Mouse (Mus musculus) stomach, embryonic 16.5 days (tissue): Measurements from ENCODE around the gene Usp8. TPM values are rescaled to one million over a fixed set of nuclear protein-coding genes. Genes with fewer than 3 reads are reported as not detected.

Source experiments
- ATAC-seq: fragments of 200-750 bp; cut with Nextera tagmentation; 2 replicates; pipeline ENCODE4 v1.8.0; 2017; ENCODE audit warnings: moderate number of reproducible peaks, moderate TSS enrichment; ENCODE audit not compliant: insufficient read depth, low FRiP score
- H3K27ac ChIP-seq: fragments of 300-500 bp; sonication (generic); 2 replicates; pipeline ENCODE4 v1.5.1; 2014; ENCODE audit warnings: low read length
- H3K27me3 ChIP-seq: fragments of 300-500 bp; sonication (generic); 2 replicates; pipeline ENCODE4 v1.6.1; 2014; ENCODE audit warnings: low read length, control low read depth, mixed read lengths; ENCODE audit not compliant: control insufficient read depth, insufficient read depth
- H3K36me3 ChIP-seq: fragments of 300-500 bp; sonication (generic); 2 replicates; pipeline ENCODE4 v1.6.1; 2014; ENCODE audit warnings: low read length; ENCODE audit not compliant: control insufficient read depth, insufficient read depth
- H3K4me1 ChIP-seq: fragments of 300-500 bp; sonication (generic); 2 replicates; pipeline ENCODE4 v1.6.1; 2014; ENCODE audit warnings: low read length, control low read depth, mixed read lengths; ENCODE audit not compliant: control insufficient read depth, insufficient read depth
- H3K4me2 ChIP-seq: fragments of 300-500 bp; sonication (generic); 2 replicates; pipeline ENCODE4 v1.6.1; 2014; ENCODE audit warnings: low read depth, low read length, mixed read lengths
- H3K4me3 ChIP-seq: fragments of 300-500 bp; sonication (generic); replicated peaks from 2 replicates; pipeline ENCODE4 v1.5.1; 2014; ENCODE audit warnings: mild to moderate bottlenecking, low read length
- H3K9ac ChIP-seq: fragments of 300-500 bp; sonication (generic); 2 replicates; pipeline ENCODE4 v1.6.1; 2014; ENCODE audit warnings: low read length
- H3K9me3 ChIP-seq: fragments of 300-500 bp; sonication (generic); replicated peaks from 2 replicates; pipeline ENCODE4 v1.6.1; 2016; ENCODE audit warnings: low read length, control low read depth; ENCODE audit not compliant: control insufficient read depth
- WGBS: fragments of 180-500 bp; shearing (Covaris S2); extraction: QIAGEN DNeasy Blood & Tissue Kit; methylation state at CpG from one replicate; pipeline ENCODE4 v1.1.7; 2014; 5-methylcytosine and 5-hydroxymethylcytosine counted together
- polyA plus RNA-seq: library from polyadenylated mRNA; unstranded; fragments of >200 nt; fragmentation: Nextera tagmentation; extraction: Ambion mirVana; gene quantifications from 2 replicates; pipeline ENCODE4 v1.2.1, GENCODE M21; 2015

Gene Usp8
- polyA plus RNA-seq, 1 experiment from 2014 or later = 44.0 TPM

- Histone ChIP-seq H3K4me2 (no peak overlapping the region), H3K9ac (no peak overlapping the region), H3K4me1 (no peaks in the 10 kb centered on the region), H3K4me3 (no peak overlapping the region), H3K27ac (no peak overlapping the region), H3K27me3 (no peaks in the 10 kb centered on the region), H3K36me3 (no peaks in the 10 kb centered on the region), H3K9me3 (no peaks in the 10 kb centered on the region)
- no peak for ATAC-seq
- WGBS = 71% methylated on average over 19 of the region's 19 CpGs
Observed at GRCm38 (mm10) chr2:126769431-126770181, 62.5 kb downstream of the Usp8 start.

- Histone ChIP-seq H3K4me1 (no peaks in the 10 kb centered on the region), H3K9ac (no peak overlapping the region), H3K36me3 (no peaks in the 10 kb centered on the region), H3K27me3 (no peaks in the 10 kb centered on the region), H3K9me3 (no peaks in the 10 kb centered on the region), H3K4me3 (no peak overlapping the region), H3K27ac (no peak overlapping the region), H3K4me2 (no peak overlapping the region)
- WGBS = 90% methylated on average over 5 of the region's 5 CpGs
- ATAC-seq = no peak
Observed at GRCm38 (mm10) chr2:126772217-126772616, 65.1 kb downstream of the Usp8 start.

- no peak for ATAC-seq
- Histone ChIP-seq H3K36me3 (no peaks in the 10 kb centered on the region), H3K27ac (no peak overlapping the region), H3K4me1 (no peaks in the 10 kb centered on the region), H3K27me3 (no peaks in the 10 kb centered on the region), H3K9ac (no peak overlapping the region), H3K4me3 (no peak overlapping the region), H3K9me3 (no peaks in the 10 kb centered on the region), H3K4me2 (no peak overlapping the region)
- WGBS = 60% methylated on average over 4 of the region's 4 CpGs
Observed at GRCm38 (mm10) chr2:126775951-126776350, 68.8 kb downstream of the Usp8 start.

- Histone ChIP-seq H3K4me3 (no peak overlapping the region), H3K27ac (no peak overlapping the region), H3K36me3 (no peaks in the 10 kb centered on the region), H3K9me3 (no peaks in the 10 kb centered on the region), H3K9ac (no peak overlapping the region), H3K4me2 (no peak overlapping the region), H3K4me1 (no peaks in the 10 kb centered on the region), H3K27me3 (no peaks in the 10 kb centered on the region)
- ATAC-seq = no peak
- WGBS = 20% methylated on average over 1 of the region's 1 CpGs
Observed at GRCm38 (mm10) chr2:126776416-126776815, 69.3 kb downstream of the Usp8 start.

- WGBS = 73% methylated on average over 4 of the region's 4 CpGs
- Histone ChIP-seq H3K36me3 (no peaks in the 10 kb centered on the region), H3K9ac (no peak overlapping the region), H3K4me3 (no peak overlapping the region), H3K27ac (no peak overlapping the region), H3K4me1 (no peaks in the 10 kb centered on the region), H3K27me3 (no peaks in the 10 kb centered on the region), H3K4me2 (no peak overlapping the region), H3K9me3 (no peaks in the 10 kb centered on the region)
- no peak for ATAC-seq
Observed at GRCm38 (mm10) chr2:126778806-126779205, 71.7 kb downstream of the Usp8 start.

- H3K9ac ChIP-seq = no peak overlapping the region
- H3K4me1 ChIP-seq = no peaks in the 10 kb centered on the region
- no peak for ATAC-seq
- no peaks in the 10 kb centered on the region for H3K9me3 ChIP-seq
- 89% methylated on average over 10 of the region's 10 CpGs for WGBS
- H3K27ac ChIP-seq = no peak overlapping the region
- H3K27me3 ChIP-seq = no peaks in the 10 kb centered on the region
- H3K4me2 ChIP-seq = no peak overlapping the region
- no peaks in the 10 kb centered on the region for H3K36me3 ChIP-seq
- H3K4me3 ChIP-seq = no peak overlapping the region
Observed at GRCm38 (mm10) chr2:126780286-126780685, 73.2 kb downstream of the Usp8 start.

- Histone ChIP-seq H3K27me3 (no peaks in the 10 kb centered on the region), H3K4me3 (no peak overlapping the region), H3K9ac (no peak overlapping the region), H3K4me2 (no peak overlapping the region), H3K4me1 (no peaks in the 10 kb centered on the region), H3K9me3 (no peaks in the 10 kb centered on the region), H3K27ac (no peak overlapping the region), H3K36me3 (no peaks in the 10 kb centered on the region)
- WGBS = 88% methylated on average over 1 of the region's 1 CpGs
- ATAC-seq = no peak
Observed at GRCm38 (mm10) chr2:126781478-126781877, 74.3 kb downstream of the Usp8 start.

- H3K27me3 ChIP-seq = no peaks in the 10 kb centered on the region
- H3K4me1 ChIP-seq = peaks cover 2% of the 10 kb centered on the region
- no peaks in the 10 kb centered on the region for H3K36me3 ChIP-seq
- H3K9me3 ChIP-seq = no peaks in the 10 kb centered on the region
- H3K4me3 ChIP-seq = no peak overlapping the region
- WGBS = 69% methylated on average over 3 of the region's 3 CpGs
- no peak for ATAC-seq
- H3K4me2 ChIP-seq = no peak overlapping the region
- H3K9ac ChIP-seq = no peak overlapping the region
- no peak overlapping the region for H3K27ac ChIP-seq
Observed at GRCm38 (mm10) chr2:126782433-126782832, 75.3 kb downstream of the Usp8 start.

GRCm38 (mm10) chr2:126783370-126783769 is 76.2 kb downstream of the Usp8 start, which contains the start of gene Usp50:
TSS of gene Usp50 (minus strand) at chr2:126783470.
- H3K9me3 ChIP-seq = no peaks in the 10 kb centered on the region
- H3K27ac ChIP-seq = no peak within 1 kb of the TSS
- 61% methylated on average over 4 of the region's 4 CpGs for WGBS
- no peak within 1 kb of the TSS for H3K9ac ChIP-seq
- H3K4me2 ChIP-seq = no peak within 1 kb of the TSS
- peaks cover 9% of the 10 kb centered on the region for H3K4me1 ChIP-seq
- no peaks in the 10 kb centered on the region for H3K36me3 ChIP-seq
- H3K4me3 ChIP-seq = no peak within 1 kb of the TSS
- no peaks in the 10 kb centered on the region for H3K27me3 ChIP-seq
- ATAC-seq = no peak
